Mouse (Mus musculus) MEL (cell line): Measurements from ENCODE around the gene Arhgap24. TPM values are rescaled to one million over a fixed set of nuclear protein-coding genes. Genes with fewer than 3 reads are reported as not detected.

Experiments used
- DNase-seq: peaks from one replicate; pipeline ENCODE4 v3.0.0; 2011; ENCODE audit warnings: low read depth, low spot score
- H3K27ac ChIP-seq: 2 replicates; pipeline ENCODE4 v1.5.1; 2012; ENCODE audit warnings: low read depth, mild to moderate bottlenecking, control low read depth, low read length, moderate library complexity; ENCODE audit not compliant: control insufficient read depth
- H3K27me3 ChIP-seq, 2 experiments: fragments of 150-350 bp in 1 of 2; sonication (generic) in 1 of 2; 2 replicates each; pipeline ENCODE4 v1.6.1; 2012; ENCODE audit warnings: low read length in 2 of 2, mild to moderate bottlenecking in 2 of 2, improper control_type of control experiment in 1 of 2, moderate library complexity in 1 of 2; ENCODE audit not compliant: insufficient read depth in 2 of 2, control insufficient read depth in 1 of 2
- H3K36me3 ChIP-seq, 2 experiments: 2 replicates each; pipeline ENCODE4 v1.6.1; 2012 to 2014; ENCODE audit warnings: low read length in 2 of 2, improper control_type of control experiment in 1 of 2, inconsistent platforms in 1 of 2, mild to moderate bottlenecking in 1 of 2; ENCODE audit not compliant: insufficient read depth in 2 of 2, control insufficient read depth in 1 of 2
- H3K4me1 ChIP-seq, 2 experiments: fragments of 150-350 bp in 1 of 2; sonication (generic) in 1 of 2; 2 replicates each; pipeline ENCODE4 v1.6.1; 2012; ENCODE audit warnings: low read length in 2 of 2, improper control_type of control experiment in 1 of 2, mild to moderate bottlenecking in 1 of 2; ENCODE audit not compliant: insufficient read depth in 2 of 2, control insufficient read depth in 1 of 2
- H3K4me3 ChIP-seq, 2 experiments: fragments of 150-350 bp in 1 of 2; sonication (generic) in 1 of 2; 2 replicates each; pipeline ENCODE4 v1.5.1; 2012; ENCODE audit warnings: low read depth in 2 of 2, low read length in 2 of 2, mild to moderate bottlenecking in 2 of 2, moderate library complexity in 2 of 2, control low read depth in 1 of 2, improper control_type of control experiment in 1 of 2; ENCODE audit not compliant: control insufficient read depth in 1 of 2, insufficient read depth in 1 of 2
- H3K79me2 ChIP-seq: 2 replicates; pipeline ENCODE4 v1.6.1; 2012; ENCODE audit warnings: mild to moderate bottlenecking, low read length, moderate library complexity; ENCODE audit not compliant: control insufficient read depth, poor library complexity, insufficient read depth
- H3K9ac ChIP-seq: 2 replicates; pipeline ENCODE4 v1.6.1; 2012; ENCODE audit warnings: low read depth, mild to moderate bottlenecking, control low read depth, low read length, moderate library complexity; ENCODE audit not compliant: control insufficient read depth, poor library complexity, severe bottlenecking
- H3K9me3 ChIP-seq: fragments of 150-350 bp; sonication (generic); replicated peaks from 2 replicates; pipeline ENCODE4 v1.6.1; 2012; ENCODE audit warnings: mild to moderate bottlenecking, low read length, improper control_type of control experiment, moderate library complexity; ENCODE audit not compliant: insufficient read depth
- CHD1 ChIP-seq: IDR thresholded peaks from 2 replicates; pipeline ENCODE4 v1.6.1; 2012; ENCODE audit warnings: low read depth, mild to moderate bottlenecking, inconsistent platforms, low read length, improper control_type of control experiment
- E2F4 ChIP-seq: IDR thresholded peaks from 2 replicates; pipeline ENCODE4 v1.6.1; 2011; ENCODE audit warnings: low read depth, low read length, improper control_type of control experiment, borderline replicate concordance
- ELF1 ChIP-seq: IDR thresholded peaks from 2 replicates; pipeline ENCODE4 v1.6.1; 2014; ENCODE audit warnings: low read depth, mild to moderate bottlenecking, inconsistent platforms, low read length, improper control_type of control experiment, moderate library complexity
- EP300 ChIP-seq, 2 experiments: IDR thresholded peaks; 2 replicates each; pipeline ENCODE4 v1.6.1; 2011; ENCODE audit warnings: improper control_type of control experiment in 2 of 2, low read length in 2 of 2, low read depth in 1 of 2, mild to moderate bottlenecking in 1 of 2
- ETS1 ChIP-seq: IDR thresholded peaks from 2 replicates; pipeline ENCODE4 v1.6.1; 2012; ENCODE audit warnings: low read depth, mild to moderate bottlenecking, inconsistent platforms, low read length, improper control_type of control experiment, moderate library complexity
- GABPA ChIP-seq: IDR thresholded peaks from 2 replicates; pipeline ENCODE4 v1.6.1; 2012; ENCODE audit warnings: low read depth, mild to moderate bottlenecking, inconsistent platforms, low read length, improper control_type of control experiment, moderate library complexity
- KAT2A ChIP-seq: conservative IDR thresholded peaks from 2 replicates; pipeline ENCODE4 v1.6.1; 2012; ENCODE audit warnings: low read depth, low read length, improper control_type of control experiment, inconsistent platforms
- MAFK ChIP-seq: IDR thresholded peaks from 2 replicates; pipeline ENCODE4 v1.6.1; 2011; ENCODE audit warnings: low read depth, mild to moderate bottlenecking, low read length, improper control_type of control experiment, borderline replicate concordance
- MAX ChIP-seq: IDR thresholded peaks from 2 replicates; pipeline ENCODE4 v1.6.1; 2011; ENCODE audit warnings: low read length, improper control_type of control experiment
- MEF2A ChIP-seq: IDR thresholded peaks from 2 replicates; pipeline ENCODE4 v1.6.1; 2014; ENCODE audit warnings: low read depth, mild to moderate bottlenecking, inconsistent platforms, low read length, improper control_type of control experiment; ENCODE audit not compliant: poor library complexity, insufficient replicate concordance, severe bottlenecking; ENCODE audit errors: extremely low read depth
- MYB ChIP-seq: IDR thresholded peaks from 2 replicates; pipeline ENCODE4 v1.6.1; 2011; ENCODE audit warnings: mild to moderate bottlenecking, low read depth, low read length, improper control_type of control experiment
- NELFE ChIP-seq: IDR thresholded peaks from 2 replicates; pipeline ENCODE4 v1.6.1; 2011; ENCODE audit warnings: low read depth, low read length, improper control_type of control experiment
- POLR2A ChIP-seq, 2 experiments: IDR thresholded peaks; 2 replicates each; pipeline ENCODE4 v1.6.1; 2011 to 2012; ENCODE audit warnings: low read length in 2 of 2, mild to moderate bottlenecking in 2 of 2, control low read depth in 1 of 2, improper control_type of control experiment in 1 of 2, low read depth in 1 of 2, moderate library complexity in 1 of 2; ENCODE audit not compliant: control insufficient read depth in 1 of 2, insufficient read depth in 1 of 2, poor library complexity in 1 of 2
- POLR2AphosphoS2 ChIP-seq: IDR thresholded peaks from 2 replicates; pipeline ENCODE4 v1.6.1; 2011; ENCODE audit warnings: low read length, improper control_type of control experiment
- POLR2AphosphoS5 ChIP-seq: IDR thresholded peaks from 2 replicates; pipeline ENCODE4 v1.6.1; 2012; ENCODE audit warnings: low read depth, borderline replicate concordance, mild to moderate bottlenecking, inconsistent platforms, low read length, moderate library complexity, mixed read lengths
- RAD21 ChIP-seq: IDR thresholded peaks from 2 replicates; pipeline ENCODE4 v1.6.1; 2011; ENCODE audit warnings: mild to moderate bottlenecking, low read depth, low read length, improper control_type of control experiment
- TAL1 ChIP-seq: IDR thresholded peaks from 2 replicates; pipeline ENCODE4 v1.6.1; 2012; ENCODE audit warnings: mild to moderate bottlenecking, inconsistent platforms, low read length, moderate library complexity, mixed read lengths
- TBP ChIP-seq: IDR thresholded peaks from 2 replicates; pipeline ENCODE4 v1.8.0; 2011; ENCODE audit warnings: low read depth, low read length, improper control_type of control experiment
- UBTF ChIP-seq: IDR thresholded peaks from 2 replicates; pipeline ENCODE4 v1.6.1; 2012; ENCODE audit warnings: low read depth, mild to moderate bottlenecking, inconsistent platforms, low read length, improper control_type of control experiment, moderate library complexity, borderline replicate concordance; ENCODE audit not compliant: insufficient read depth
- ZKSCAN1 ChIP-seq: IDR thresholded peaks from 2 replicates; pipeline ENCODE4 v1.6.1; 2012; ENCODE audit warnings: low read depth, mild to moderate bottlenecking, inconsistent platforms, low read length, improper control_type of control experiment, moderate library complexity
- ZMIZ1 ChIP-seq: IDR thresholded peaks from 2 replicates; pipeline ENCODE4 v1.6.1; 2012; ENCODE audit warnings: low read depth, mild to moderate bottlenecking, inconsistent platforms, low read length, improper control_type of control experiment, moderate library complexity
- polyA plus RNA-seq, 2 experiments: library from polyadenylated mRNA; stranded (reverse) in 1 of 2; unstranded in 1 of 2; fragments of >175 nt in 1 of 2; fragments of >200 nt in 1 of 2; gene quantifications; 2 replicates each; pipeline versions ENCODE4 v1.2.1 to v1.2.4; 2012; ENCODE audit warnings: low replicate concordance in 2 of 2, low read depth in 1 of 2; ENCODE audit not compliant: insufficient read length in 2 of 2, insufficient read depth in 1 of 2, missing spikeins in 1 of 2
- total RNA-seq: library from RNA; depleted of rRNA; stranded (reverse); fragments of 300-350 nt; gene quantifications from 2 replicates; pipeline ENCODE4 v1.2.3, GENCODE M21; 2012

Gene Arhgap24
- total and polyA plus RNA-seq, 3 experiments: not detected

DNA sequence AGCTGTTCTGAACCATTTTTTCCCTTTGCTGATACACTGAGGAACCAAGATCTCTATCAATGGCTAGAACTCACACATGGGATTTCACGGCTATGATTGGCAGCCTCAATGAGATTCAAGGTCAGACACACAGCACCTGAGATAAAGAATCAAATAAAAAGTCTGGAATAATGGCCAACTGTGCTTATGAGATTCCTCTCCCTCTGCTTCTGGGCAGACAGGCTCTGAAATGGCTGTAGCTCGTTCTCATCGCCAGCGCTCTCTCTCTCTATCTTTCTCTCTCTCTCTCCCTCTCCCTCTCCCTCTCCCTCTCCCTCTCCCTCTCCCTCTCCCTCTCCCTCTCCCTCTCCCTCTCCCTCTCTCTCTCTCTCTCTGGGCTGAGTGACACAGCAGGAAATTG, 357.9 kb downstream of the Arhgap24 start:
- Histone ChIP-seq H3K79me2 (no peaks in the 10 kb centered on the region), H3K4me3 (no peak overlapping the region), H3K9me3 (no peaks in the 10 kb centered on the region), H3K9ac (no peak overlapping the region), H3K36me3 (no peaks in the 10 kb centered on the region), H3K27me3 (no peaks in the 10 kb centered on the region), H3K4me1 (no peaks in the 10 kb centered on the region), H3K27ac (no peak overlapping the region)
- TF ChIP-seq MEF2A (no peak), MAX (no peak), TAL1 (no peak), ELF1 (no peak), NELFE (no peak)
- DNase-seq: no peak

DNA sequence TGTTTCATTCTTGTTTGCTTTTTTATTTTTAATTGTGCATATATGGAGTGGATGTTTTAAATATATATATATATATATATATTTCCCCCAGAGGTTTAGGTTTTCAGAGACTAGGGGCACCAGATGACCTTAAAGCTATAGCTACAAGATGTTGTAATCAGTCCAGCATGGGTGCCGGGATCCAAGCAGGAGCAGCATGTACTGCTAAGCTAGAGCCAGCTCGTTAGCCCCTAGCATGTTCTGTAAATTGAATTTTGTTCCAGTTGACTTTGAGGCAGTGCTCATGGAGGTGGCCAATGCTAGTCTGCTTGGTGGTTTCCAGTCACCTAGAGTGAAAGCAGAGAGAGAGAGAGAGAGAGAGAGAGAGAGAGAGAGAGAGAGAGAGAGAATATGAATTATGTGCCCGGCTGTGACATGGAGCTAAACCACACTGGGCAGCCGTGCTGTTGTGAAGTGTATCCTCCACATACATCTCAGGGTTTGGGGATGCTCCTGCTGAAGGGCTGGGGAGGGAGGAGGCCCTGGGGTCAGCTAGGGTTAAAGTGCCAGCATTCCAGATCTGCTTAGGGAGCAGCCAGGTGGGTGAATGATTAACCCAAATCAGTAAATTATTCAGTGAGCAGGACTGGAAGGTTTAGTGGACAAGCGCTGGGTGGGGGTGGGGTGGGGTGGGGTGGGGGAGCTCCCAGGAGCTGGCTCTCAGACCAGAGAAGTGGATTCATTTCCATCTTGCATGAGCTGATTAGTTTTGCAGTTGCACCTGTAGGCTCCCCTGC, 362.9 kb downstream of the Arhgap24 start:
- no peak for DNase-seq
- no peak overlapping the region for H3K9ac ChIP-seq
- no peaks in the 10 kb centered on the region for H3K9me3 ChIP-seq
- TF ChIP-seq ZMIZ1 (no peak), POLR2A (IDR thresholded peaks at IDR 0.05; ENCODE audit: control insufficient read depth in 1 of 2, insufficient read depth in 1 of 2, low read depth in 1 of 2, low read length in 2 of 2, poor library complexity in 1 of 2) (no peak), MEF2A (no peak), POLR2AphosphoS5 (no peak), ZKSCAN1 (no peak), RAD21 (no peak), TBP (no peak), MYB (no peak), GABPA (no peak), E2F4 (no peak), UBTF (no peak), CHD1 (no peak), EP300 (IDR thresholded peaks at IDR 0.05; ENCODE audit: low read depth in 1 of 2, low read length in 2 of 2) (no peak), TAL1 (no peak), MAFK (no peak), KAT2A (no peak), ETS1 (no peak), POLR2AphosphoS2 (no peak)
- H3K4me3 ChIP-seq: no peak overlapping the region
- no peaks in the 10 kb centered on the region for H3K4me1 ChIP-seq
- H3K79me2 ChIP-seq: no peaks in the 10 kb centered on the region
- H3K27me3 ChIP-seq: no peaks in the 10 kb centered on the region
- no peaks in the 10 kb centered on the region for H3K36me3 ChIP-seq
- H3K27ac ChIP-seq: no peak overlapping the region
